Mouse (Mus musculus) MEL (cell line): ENCODE measurements around the gene Sorcs2. TPM values are rescaled to one million over a fixed set of nuclear protein-coding genes. Genes with fewer than 3 reads are reported as not detected.

ENCODE experiments used
- DNase-seq: peaks from one replicate; pipeline ENCODE4 v3.0.0; 2011; ENCODE audit warnings: low read depth, low spot score
- H3K27ac ChIP-seq: 2 replicates; pipeline ENCODE4 v1.5.1; 2012; ENCODE audit warnings: low read depth, mild to moderate bottlenecking, control low read depth, low read length, moderate library complexity; ENCODE audit not compliant: control insufficient read depth
- H3K27me3 ChIP-seq, 2 experiments: fragments of 150-350 bp in 1 of 2; sonication (generic) in 1 of 2; 2 replicates each; pipeline ENCODE4 v1.6.1; 2012; ENCODE audit warnings: low read length in 2 of 2, mild to moderate bottlenecking in 2 of 2, improper control_type of control experiment in 1 of 2, moderate library complexity in 1 of 2; ENCODE audit not compliant: insufficient read depth in 2 of 2, control insufficient read depth in 1 of 2
- H3K36me3 ChIP-seq, 2 experiments: 2 replicates each; pipeline ENCODE4 v1.6.1; 2012 to 2014; ENCODE audit warnings: low read length in 2 of 2, improper control_type of control experiment in 1 of 2, inconsistent platforms in 1 of 2, mild to moderate bottlenecking in 1 of 2; ENCODE audit not compliant: insufficient read depth in 2 of 2, control insufficient read depth in 1 of 2
- H3K4me1 ChIP-seq, 2 experiments: fragments of 150-350 bp in 1 of 2; sonication (generic) in 1 of 2; 2 replicates each; pipeline ENCODE4 v1.6.1; 2012; ENCODE audit warnings: low read length in 2 of 2, improper control_type of control experiment in 1 of 2, mild to moderate bottlenecking in 1 of 2; ENCODE audit not compliant: insufficient read depth in 2 of 2, control insufficient read depth in 1 of 2
- H3K4me3 ChIP-seq, 2 experiments: fragments of 150-350 bp in 1 of 2; sonication (generic) in 1 of 2; 2 replicates each; pipeline ENCODE4 v1.5.1; 2012; ENCODE audit warnings: low read depth in 2 of 2, low read length in 2 of 2, mild to moderate bottlenecking in 2 of 2, moderate library complexity in 2 of 2, control low read depth in 1 of 2, improper control_type of control experiment in 1 of 2; ENCODE audit not compliant: control insufficient read depth in 1 of 2, insufficient read depth in 1 of 2
- H3K79me2 ChIP-seq: 2 replicates; pipeline ENCODE4 v1.6.1; 2012; ENCODE audit warnings: mild to moderate bottlenecking, low read length, moderate library complexity; ENCODE audit not compliant: control insufficient read depth, poor library complexity, insufficient read depth
- H3K9ac ChIP-seq: 2 replicates; pipeline ENCODE4 v1.6.1; 2012; ENCODE audit warnings: low read depth, mild to moderate bottlenecking, control low read depth, low read length, moderate library complexity; ENCODE audit not compliant: control insufficient read depth, poor library complexity, severe bottlenecking
- H3K9me3 ChIP-seq: fragments of 150-350 bp; sonication (generic); replicated peaks from 2 replicates; pipeline ENCODE4 v1.6.1; 2012; ENCODE audit warnings: mild to moderate bottlenecking, low read length, improper control_type of control experiment, moderate library complexity; ENCODE audit not compliant: insufficient read depth
- CHD2 ChIP-seq: IDR thresholded peaks from 2 replicates; pipeline ENCODE4 v1.6.1; 2011; ENCODE audit warnings: low read length, improper control_type of control experiment
- CTCF ChIP-seq, 3 experiments: IDR thresholded peaks in 2 of 3; conservative IDR thresholded peaks in 1 of 3; 2 replicates each; pipeline ENCODE4 v1.5.1; 2011 to 2012; ENCODE audit warnings: low read length in 3 of 3, low read depth in 2 of 3, mild to moderate bottlenecking in 2 of 3, improper control_type of control experiment in 1 of 3, inconsistent platforms in 1 of 3, mixed read lengths in 1 of 3, moderate library complexity in 1 of 3; ENCODE audit not compliant: control insufficient read depth in 1 of 3, insufficient read depth in 1 of 3, poor library complexity in 1 of 3, severe bottlenecking in 1 of 3
- E2F4 ChIP-seq: IDR thresholded peaks from 2 replicates; pipeline ENCODE4 v1.6.1; 2011; ENCODE audit warnings: low read depth, low read length, improper control_type of control experiment, borderline replicate concordance
- ELF1 ChIP-seq: IDR thresholded peaks from 2 replicates; pipeline ENCODE4 v1.6.1; 2014; ENCODE audit warnings: low read depth, mild to moderate bottlenecking, inconsistent platforms, low read length, improper control_type of control experiment, moderate library complexity
- KAT2A ChIP-seq: conservative IDR thresholded peaks from 2 replicates; pipeline ENCODE4 v1.6.1; 2012; ENCODE audit warnings: low read depth, low read length, improper control_type of control experiment, inconsistent platforms
- MAFK ChIP-seq: IDR thresholded peaks from 2 replicates; pipeline ENCODE4 v1.6.1; 2011; ENCODE audit warnings: low read depth, mild to moderate bottlenecking, low read length, improper control_type of control experiment, borderline replicate concordance
- MAX ChIP-seq: IDR thresholded peaks from 2 replicates; pipeline ENCODE4 v1.6.1; 2011; ENCODE audit warnings: low read length, improper control_type of control experiment
- MAZ ChIP-seq: IDR thresholded peaks from 2 replicates; pipeline ENCODE4 v1.6.1; 2012; ENCODE audit warnings: low read depth, mild to moderate bottlenecking, inconsistent platforms, low read length, improper control_type of control experiment
- MXI1 ChIP-seq: IDR thresholded peaks from 2 replicates; pipeline ENCODE4 v1.6.1; 2011; ENCODE audit warnings: mild to moderate bottlenecking, low read depth, low read length, improper control_type of control experiment
- POLR2A ChIP-seq, 2 experiments: IDR thresholded peaks; 2 replicates each; pipeline ENCODE4 v1.6.1; 2011 to 2012; ENCODE audit warnings: low read length in 2 of 2, mild to moderate bottlenecking in 2 of 2, control low read depth in 1 of 2, improper control_type of control experiment in 1 of 2, low read depth in 1 of 2, moderate library complexity in 1 of 2; ENCODE audit not compliant: control insufficient read depth in 1 of 2, insufficient read depth in 1 of 2, poor library complexity in 1 of 2
- POLR2AphosphoS5 ChIP-seq: IDR thresholded peaks from 2 replicates; pipeline ENCODE4 v1.6.1; 2012; ENCODE audit warnings: low read depth, borderline replicate concordance, mild to moderate bottlenecking, inconsistent platforms, low read length, moderate library complexity, mixed read lengths
- RCOR1 ChIP-seq: IDR thresholded peaks from 2 replicates; pipeline ENCODE4 v1.6.1; 2012; ENCODE audit warnings: low read depth, mild to moderate bottlenecking, inconsistent platforms, low read length, improper control_type of control experiment
- TAL1 ChIP-seq: IDR thresholded peaks from 2 replicates; pipeline ENCODE4 v1.6.1; 2012; ENCODE audit warnings: mild to moderate bottlenecking, inconsistent platforms, low read length, moderate library complexity, mixed read lengths
- TBP ChIP-seq: IDR thresholded peaks from 2 replicates; pipeline ENCODE4 v1.8.0; 2011; ENCODE audit warnings: low read depth, low read length, improper control_type of control experiment
- TCF12 ChIP-seq: IDR thresholded peaks from 2 replicates; pipeline ENCODE4 v1.6.1; 2014; ENCODE audit warnings: low read depth, mild to moderate bottlenecking, inconsistent platforms, low read length, improper control_type of control experiment, moderate library complexity
- UBTF ChIP-seq: IDR thresholded peaks from 2 replicates; pipeline ENCODE4 v1.6.1; 2012; ENCODE audit warnings: low read depth, mild to moderate bottlenecking, inconsistent platforms, low read length, improper control_type of control experiment, moderate library complexity, borderline replicate concordance; ENCODE audit not compliant: insufficient read depth
- USF2 ChIP-seq, 2 experiments: IDR thresholded peaks; 2 replicates each; pipeline ENCODE4 v1.6.1; 2011 to 2012; ENCODE audit warnings: improper control_type of control experiment in 2 of 2, low read length in 2 of 2, borderline replicate concordance in 1 of 2, inconsistent platforms in 1 of 2, low read depth in 1 of 2, mild to moderate bottlenecking in 1 of 2; ENCODE audit not compliant: insufficient read depth in 1 of 2
- ZC3H11A ChIP-seq: IDR thresholded peaks from 2 replicates; pipeline ENCODE4 v1.6.1; 2012; ENCODE audit warnings: low read depth, mild to moderate bottlenecking, inconsistent platforms, low read length, improper control_type of control experiment
- ZMIZ1 ChIP-seq: IDR thresholded peaks from 2 replicates; pipeline ENCODE4 v1.6.1; 2012; ENCODE audit warnings: low read depth, mild to moderate bottlenecking, inconsistent platforms, low read length, improper control_type of control experiment, moderate library complexity
- polyA plus RNA-seq, 2 experiments: library from polyadenylated mRNA; stranded (reverse) in 1 of 2; unstranded in 1 of 2; fragments of >175 nt in 1 of 2; fragments of >200 nt in 1 of 2; gene quantifications; 2 replicates each; pipeline versions ENCODE4 v1.2.1 to v1.2.4; 2012; ENCODE audit warnings: low replicate concordance in 2 of 2, low read depth in 1 of 2; ENCODE audit not compliant: insufficient read length in 2 of 2, insufficient read depth in 1 of 2, missing spikeins in 1 of 2
- total RNA-seq: library from RNA; depleted of rRNA; stranded (reverse); fragments of 300-350 nt; gene quantifications from 2 replicates; pipeline ENCODE4 v1.2.3, GENCODE M21; 2012

Sorcs2 gene
- total and polyA plus RNA-seq, 3 experiments: not detected

GRCm38 (mm10) chr5:36358161-36358560, 39.8 kb downstream of the Sorcs2 start (continued):
- no peak for TF ChIP-seq UBTF
- TF ChIP-seq, all 39 proteins: peak for 0

GRCm38 (mm10) chr5:36356659-36357058, 41.3 kb downstream of the Sorcs2 start:
- H3K4me3 ChIP-seq: no peak overlapping the region
- H3K27ac ChIP-seq: no peak overlapping the region
- H3K9me3 ChIP-seq: no peaks in the 10 kb centered on the region
- H3K79me2 ChIP-seq: no peaks in the 10 kb centered on the region
- DNase-seq: no peak
- no peaks in the 10 kb centered on the region for H3K4me1 ChIP-seq
- no peak for TF ChIP-seq USF2 (IDR thresholded peaks at IDR 0.05; ENCODE audit: borderline replicate concordance in 1 of 2, insufficient read depth in 1 of 2, low read depth in 1 of 2, low read length in 2 of 2)
- TF ChIP-seq E2F4: no peak
- TF ChIP-seq UBTF: no peak
- TF ChIP-seq TAL1: no peak
- TF ChIP-seq POLR2A (IDR thresholded peaks at IDR 0.05; ENCODE audit: control insufficient read depth in 1 of 2, insufficient read depth in 1 of 2, low read depth in 1 of 2, low read length in 2 of 2, poor library complexity in 1 of 2): no peak
- no peak for TF ChIP-seq ZMIZ1
- TF ChIP-seq CTCF (IDR thresholded peaks at IDR 0.05 in 2 of 3, conservative IDR thresholded peaks at IDR 0.05 in 1 of 3; ENCODE audit: control insufficient read depth in 1 of 3, insufficient read depth in 1 of 3, low read depth in 2 of 3, low read length in 3 of 3, poor library complexity in 1 of 3, severe bottlenecking in 1 of 3): no peak
- TF ChIP-seq MAX: no peak
- no peak for TF ChIP-seq MAZ
- no peak for TF ChIP-seq MXI1
- H3K27me3 ChIP-seq: no peaks in the 10 kb centered on the region
- H3K9ac ChIP-seq: no peak overlapping the region
- no peaks in the 10 kb centered on the region for H3K36me3 ChIP-seq

- no peak for DNase-seq
- Histone ChIP-seq H3K4me1 (no peaks in the 10 kb centered on the region), H3K36me3 (no peaks in the 10 kb centered on the region), H3K79me2 (no peaks in the 10 kb centered on the region), H3K9me3 (no peaks in the 10 kb centered on the region), H3K27ac (no peak overlapping the region), H3K4me3 (no peak overlapping the region), H3K27me3 (no peaks in the 10 kb centered on the region), H3K9ac (no peak overlapping the region)
- no peak for TF ChIP-seq TCF12
- no peak for TF ChIP-seq MAFK
- no peak for TF ChIP-seq CHD2
- no peak for TF ChIP-seq TBP
- no peak for TF ChIP-seq ELF1
- TF ChIP-seq POLR2A (IDR thresholded peaks at IDR 0.05; ENCODE audit: control insufficient read depth in 1 of 2, insufficient read depth in 1 of 2, low read depth in 1 of 2, low read length in 2 of 2, poor library complexity in 1 of 2): no peak
- no peak for TF ChIP-seq MXI1
- no peak for TF ChIP-seq POLR2AphosphoS5
- TF ChIP-seq RCOR1: no peak
- no peak for TF ChIP-seq ZC3H11A
- TF ChIP-seq ZMIZ1: no peak
- no peak for TF ChIP-seq KAT2A
Observed at GRCm38 (mm10) chr5:36355683-36356082, 42.3 kb downstream of the Sorcs2 start.
